Mouse (Mus musculus) stomach, postnatal 0 days (tissue): ENCODE data around the gene Zmym6.

Source experiments
- CTCF ChIP-seq: IDR thresholded peaks from 2 replicates; pipeline ENCODE4 v1.5.1; 2016; ENCODE audit warnings: antibody characterized with exemption, low read depth, mild to moderate bottlenecking, moderate library complexity
- EP300 ChIP-seq: optimal IDR thresholded peaks from 2 replicates; pipeline ENCODE3; 2016; ENCODE audit warnings: antibody characterized with exemption

- TF ChIP-seq CTCF: no peak
- TF ChIP-seq EP300: no peak
Observed at GRCm38 (mm10) chr4:127125834-127126463, 48.8 kb downstream of the Zmym6 start.
